Mouse (Mus musculus) c-Kit-negative CD71-positive TER-119-positive erythroid progenitor cells, embryonic 14.5 days (primary cell): ENCODE results near the gene Tes.
"Not testable (repeated sequence)": the region's sequence is repeated elsewhere in the genome, so short reads cannot be mapped to it uniquely, and the experiment has no call there.

Experiments
- DNase-seq: peaks from one replicate; pipeline ENCODE4 v3.0.0-alpha.2; 2013; ENCODE audit warnings: low read depth, low spot score

The Tes gene

DNA sequence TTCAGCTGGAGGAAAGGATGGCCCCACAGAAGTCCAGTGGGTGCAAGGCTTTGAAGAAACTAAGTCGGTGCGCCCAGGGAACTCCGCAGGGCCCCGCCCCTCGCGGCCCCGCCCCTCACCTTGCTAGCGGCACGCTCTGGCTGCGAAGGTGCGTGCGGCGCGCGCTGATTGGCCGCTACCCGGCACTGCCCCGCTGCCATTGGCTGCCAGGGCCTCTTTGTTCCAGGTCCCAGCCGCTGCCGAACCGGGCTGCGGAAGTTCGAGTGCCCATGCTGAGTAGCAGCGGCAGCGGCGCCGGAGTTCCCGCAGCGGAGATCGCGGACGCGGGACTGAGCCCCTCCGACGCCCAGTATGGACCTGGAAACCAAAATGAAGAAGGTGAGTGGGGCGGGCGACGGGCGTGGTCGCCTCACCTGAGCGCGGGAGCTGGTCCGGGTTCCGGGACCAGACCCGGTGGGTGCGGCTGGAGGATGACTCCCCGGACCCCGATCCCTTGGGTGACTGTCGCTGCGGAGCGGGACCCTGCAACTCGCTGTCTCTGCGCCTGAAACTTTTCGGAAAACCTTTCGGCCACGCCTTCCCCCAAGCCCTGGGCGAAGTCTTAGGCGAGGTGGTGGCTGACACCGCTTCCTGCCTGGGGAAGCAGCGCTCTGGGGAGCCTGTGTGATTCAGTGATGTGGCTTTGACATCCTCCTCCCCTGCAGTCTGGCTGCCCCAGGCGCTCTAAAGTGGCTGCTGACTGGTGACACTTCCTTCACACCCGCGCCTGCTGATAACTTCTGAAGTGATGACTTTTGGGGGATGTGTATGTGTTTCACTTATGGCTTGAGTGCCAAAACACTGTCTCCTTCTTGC, at the start of gene Tes:
TSS of gene Tes (plus strand) at position 214 of the 855 bp plus-strand sequence.
- DNase-seq = no peak

DNA sequence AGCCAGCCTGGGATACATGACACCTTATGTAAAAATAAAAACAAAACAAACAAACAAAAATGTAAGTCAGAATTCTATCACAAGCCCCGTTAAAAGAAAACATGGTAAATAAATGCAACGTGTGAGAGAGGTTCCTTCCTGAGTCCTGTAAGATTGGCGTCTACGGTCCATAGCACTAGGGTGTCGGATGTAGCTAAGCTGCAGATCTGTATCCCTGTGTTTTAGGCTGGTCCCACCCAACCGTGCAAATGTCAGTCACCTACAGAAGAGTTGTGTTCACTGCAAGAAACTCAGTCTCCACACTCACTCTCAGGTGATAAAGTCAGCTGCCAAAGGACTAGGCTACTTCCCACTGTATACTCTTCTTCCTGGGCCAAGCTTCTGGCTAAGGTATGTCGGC, 39.1 kb upstream of the Tes start:
- no peak for DNase-seq

DNA sequence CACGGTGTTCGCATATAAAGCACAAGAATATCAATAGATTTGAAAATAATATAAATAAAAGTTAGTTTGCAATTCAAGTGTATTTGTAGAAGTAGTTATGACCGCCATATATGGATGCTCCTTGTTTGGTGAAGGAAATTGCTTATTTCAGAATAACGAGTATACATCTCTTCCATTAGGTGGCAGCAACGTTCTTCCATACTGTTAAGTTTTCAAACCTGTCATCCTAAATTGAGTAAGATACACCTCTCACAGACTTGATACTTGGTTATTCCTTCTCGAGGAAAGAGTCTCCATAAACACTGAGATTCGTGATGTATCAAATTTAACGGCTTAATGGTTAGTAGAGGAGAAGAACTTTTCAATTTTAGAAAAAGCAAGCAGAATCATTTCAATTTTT, 37.4 kb upstream of the Tes start:
- no peak for DNase-seq

DNA sequence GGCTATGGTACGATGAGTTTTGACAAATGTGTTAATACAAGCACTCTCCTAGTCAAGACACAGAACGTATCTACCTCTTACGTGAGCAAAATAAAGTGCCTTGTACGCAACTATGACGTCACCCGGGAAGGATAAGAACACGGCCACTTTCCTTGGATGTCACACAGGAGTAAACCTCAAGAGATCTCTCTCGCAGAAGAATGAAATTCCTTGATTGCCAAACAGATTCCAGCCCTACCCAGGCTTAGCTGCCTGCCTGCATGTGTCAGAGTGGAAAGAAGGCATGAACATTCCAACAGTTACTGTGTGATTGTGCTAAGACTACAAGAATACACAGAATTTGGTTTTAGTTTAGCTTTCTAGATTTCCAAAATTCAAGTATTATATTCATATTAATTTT, 36.1 kb upstream of the Tes start:
- DNase-seq = no peak

DNA sequence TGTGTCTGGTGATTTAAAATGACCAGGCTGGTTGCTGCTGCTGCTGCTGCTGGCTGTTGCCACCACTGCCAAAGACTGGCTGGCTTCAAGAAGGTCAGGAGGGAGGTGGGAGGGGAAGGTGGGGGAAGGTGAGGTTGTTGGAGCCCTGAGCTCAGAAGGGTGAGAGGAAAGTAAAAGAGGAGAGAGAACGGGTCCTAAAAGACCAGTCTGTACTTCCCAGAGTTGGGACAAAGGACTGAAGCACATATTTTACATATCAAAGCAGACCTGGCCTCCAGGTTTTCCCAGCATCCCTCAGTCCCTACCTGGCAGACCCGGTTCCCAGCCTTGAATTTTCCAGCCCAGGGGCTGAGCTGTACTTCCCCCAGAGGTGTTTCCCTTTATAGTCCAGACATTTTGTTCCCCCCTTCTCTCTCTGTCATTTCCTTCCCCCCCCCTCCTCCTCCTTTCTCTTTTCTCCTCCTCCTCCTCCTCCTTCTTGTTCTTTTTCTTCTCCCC, 32.7 kb upstream of the Tes start:
- no peak for DNase-seq

DNA sequence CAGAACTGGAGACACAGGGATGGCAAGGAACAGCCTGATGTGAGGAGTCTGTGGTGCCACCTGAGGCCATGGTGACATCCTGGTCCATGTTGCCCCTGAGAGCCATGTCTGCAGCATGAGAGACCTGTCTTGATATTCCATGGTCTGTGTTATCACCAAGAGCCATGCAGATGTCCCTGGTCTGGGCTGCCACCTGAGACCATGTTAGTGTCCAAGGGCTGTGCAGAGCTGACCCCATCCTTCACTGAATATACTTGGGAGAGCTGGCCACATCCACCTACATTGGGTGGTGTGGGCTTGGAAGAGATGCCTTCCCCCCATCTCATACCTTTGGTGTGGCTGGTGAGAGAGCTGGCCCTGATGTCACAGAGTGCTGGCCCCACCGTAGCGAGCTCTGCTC, 30.9 kb upstream of the Tes start:
- DNase-seq = no peak

DNA sequence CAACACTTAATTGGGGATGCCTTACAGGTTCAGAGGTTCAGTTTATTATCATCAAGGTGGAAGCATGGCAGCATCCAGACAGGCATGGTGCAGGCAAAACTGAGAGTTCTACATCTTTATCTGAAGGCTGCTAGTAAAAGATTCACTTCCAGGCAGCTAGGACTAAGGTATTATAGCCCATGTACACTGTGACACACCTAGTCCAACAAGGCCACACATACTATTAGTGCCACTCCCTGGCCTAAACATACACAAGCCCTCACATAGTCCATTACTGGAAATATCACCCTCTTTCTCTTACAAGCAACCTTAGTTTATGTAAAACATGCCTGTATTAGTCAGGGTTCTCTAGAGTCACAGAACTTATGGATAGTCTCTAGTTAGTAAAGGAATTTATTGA, 29.7 kb upstream of the Tes start:
- no peak for DNase-seq

DNA sequence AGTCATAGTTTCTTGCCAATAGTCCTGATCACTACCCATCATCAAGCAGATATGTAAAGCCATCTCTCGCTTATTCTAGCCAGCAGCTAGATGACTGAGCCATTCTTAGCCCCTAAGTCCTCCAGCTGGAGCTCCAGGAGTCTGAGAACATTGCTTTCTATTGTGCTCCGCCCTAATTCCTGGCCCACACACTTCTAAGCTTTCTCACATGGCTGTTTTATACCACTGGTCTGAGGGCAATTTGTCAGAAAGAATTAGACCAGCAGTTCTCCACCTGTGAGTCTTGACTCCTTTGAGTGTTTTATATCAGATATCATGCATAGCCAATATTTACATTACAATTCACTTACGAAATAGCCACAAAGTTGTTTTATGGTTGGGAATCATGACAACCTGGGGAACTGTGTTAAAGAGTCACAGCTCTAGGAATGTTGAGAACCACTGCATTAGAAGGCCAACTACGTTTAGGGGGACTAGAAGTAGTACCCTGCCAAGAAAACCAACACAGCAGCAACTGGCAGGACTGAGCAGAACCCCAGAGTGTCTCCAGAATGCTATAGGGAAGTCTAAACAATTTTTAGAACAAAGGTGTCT, 13.4 kb upstream of the Tes start:
- DNase-seq = no peak

DNA sequence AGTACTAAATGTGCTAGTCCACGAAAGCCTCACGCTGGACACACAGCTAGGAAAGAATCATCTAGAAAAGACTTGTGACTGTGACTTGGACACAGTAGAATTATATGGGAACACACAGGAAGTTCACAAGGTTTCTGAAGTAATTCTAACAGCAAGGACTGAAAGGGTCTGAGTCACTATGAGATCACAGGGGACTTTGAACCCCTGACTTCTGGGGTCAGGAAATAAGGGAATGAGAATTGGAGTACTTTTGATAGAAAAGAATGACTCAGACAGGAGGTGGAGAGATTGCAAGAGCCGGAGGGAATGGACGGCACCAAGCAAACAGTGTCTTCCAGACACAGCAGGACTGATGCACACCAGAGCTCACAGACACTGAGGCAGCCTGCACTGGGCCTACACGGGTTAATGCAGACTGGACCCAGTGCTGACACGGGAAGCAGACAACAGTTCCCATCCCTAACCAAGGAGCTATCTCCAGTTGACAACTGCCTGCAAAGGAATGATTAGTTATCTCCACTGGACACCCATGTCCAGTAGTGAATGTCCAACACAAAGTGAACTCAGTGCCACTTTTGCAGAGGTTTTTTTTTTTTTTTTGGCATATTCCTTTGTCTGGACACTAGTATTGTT, 11.8 kb upstream of the Tes start:
- DNase-seq = no peak

DNA sequence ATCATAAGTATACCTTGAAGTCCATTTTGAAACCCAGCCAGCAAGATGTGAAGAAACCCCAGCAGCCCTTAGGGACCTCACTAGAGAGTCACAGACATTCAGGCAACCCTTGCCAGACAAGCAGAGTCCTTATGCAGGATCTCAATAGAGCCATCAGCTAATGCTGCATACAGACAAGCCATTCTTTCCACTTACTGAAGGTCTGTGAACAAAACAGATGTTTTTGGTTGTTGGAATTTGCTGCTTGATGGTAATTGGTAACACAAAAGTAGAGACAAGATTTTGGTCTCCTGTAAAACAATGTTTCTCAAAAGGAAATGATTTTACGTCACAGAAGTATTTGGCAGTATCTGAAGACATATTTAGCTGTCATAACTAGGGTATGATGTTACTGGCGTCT, 10.2 kb upstream of the Tes start:
- no peak for DNase-seq

DNA sequence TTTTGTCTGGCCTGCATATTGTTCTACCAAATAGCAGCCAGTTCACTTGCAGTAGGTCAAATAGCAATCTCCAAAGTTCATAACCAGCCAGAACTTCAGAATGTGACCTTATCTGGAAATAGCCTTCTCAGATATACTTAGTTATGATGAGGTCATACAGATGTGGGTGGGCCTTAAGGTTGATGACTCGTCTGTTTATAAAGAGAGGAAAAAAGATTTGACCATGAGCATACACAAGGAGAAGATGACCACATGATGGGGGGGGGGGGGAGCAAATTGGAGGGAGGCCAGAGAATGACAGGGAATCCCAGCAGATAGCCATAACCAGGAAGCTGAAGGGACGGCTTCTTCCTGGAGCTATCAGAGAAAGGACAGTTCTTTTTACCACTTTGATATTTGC, 9.3 kb upstream of the Tes start:
- no peak for DNase-seq

DNA sequence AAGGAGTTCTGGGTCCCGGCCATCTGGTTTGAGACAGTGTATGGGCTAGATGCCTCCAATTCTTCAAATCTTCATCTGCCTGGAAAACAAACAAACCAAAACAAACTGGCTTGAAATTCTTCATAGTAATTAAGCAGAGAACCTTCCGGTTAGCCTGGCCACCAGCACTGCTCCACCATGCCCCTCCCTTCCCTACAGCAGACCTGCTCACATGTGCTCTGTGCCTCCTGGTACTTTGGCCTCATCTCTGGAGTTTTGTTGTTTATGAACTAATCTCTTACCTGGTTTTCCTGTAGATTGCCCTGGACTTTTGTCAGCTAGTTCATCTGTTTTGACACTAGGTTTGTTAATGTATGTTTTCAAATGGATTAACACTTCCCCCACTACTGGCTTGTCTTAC, 5.4 kb upstream of the Tes start:
- DNase-seq = no peak

DNA sequence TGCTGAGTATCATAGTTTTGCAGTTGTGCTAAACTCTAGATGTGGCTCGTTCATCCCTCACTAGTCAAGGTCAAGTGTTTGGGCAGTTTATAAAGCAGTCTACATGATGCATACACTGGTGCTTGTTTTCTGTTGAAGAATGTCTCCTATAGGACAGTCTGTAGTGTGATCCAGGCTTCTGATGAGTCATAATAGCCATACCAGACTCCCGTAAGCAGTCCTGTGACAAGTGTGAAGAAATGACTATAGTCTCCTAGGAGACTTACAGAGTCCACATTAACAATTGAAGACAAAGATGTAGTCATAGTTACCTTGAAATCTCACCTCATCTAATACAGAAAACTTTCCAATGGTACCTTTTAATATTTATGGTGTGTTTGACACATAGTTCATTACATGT, 4.8 kb upstream of the Tes start:
- no peak for DNase-seq

DNA sequence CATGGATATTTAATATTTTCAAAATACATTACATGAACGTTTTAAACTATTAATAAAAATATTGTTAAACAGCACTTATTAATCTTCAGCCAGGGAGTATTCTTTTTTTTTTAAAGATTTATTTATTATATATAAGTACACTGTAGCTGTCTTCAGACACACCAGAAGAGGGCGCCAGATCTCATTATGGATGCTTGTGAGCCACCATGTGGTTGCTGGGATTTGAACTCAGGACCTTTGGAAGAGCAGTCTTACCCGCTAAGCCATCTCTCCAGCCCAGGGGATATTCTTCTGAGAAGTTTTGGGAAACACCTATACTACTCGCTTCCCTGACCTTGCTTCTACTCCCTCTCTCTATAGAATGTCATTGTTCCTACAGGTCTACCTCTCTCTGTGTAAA, 3.1 kb upstream of the Tes start:
- not testable (repeated sequence) for DNase-seq

DNA sequence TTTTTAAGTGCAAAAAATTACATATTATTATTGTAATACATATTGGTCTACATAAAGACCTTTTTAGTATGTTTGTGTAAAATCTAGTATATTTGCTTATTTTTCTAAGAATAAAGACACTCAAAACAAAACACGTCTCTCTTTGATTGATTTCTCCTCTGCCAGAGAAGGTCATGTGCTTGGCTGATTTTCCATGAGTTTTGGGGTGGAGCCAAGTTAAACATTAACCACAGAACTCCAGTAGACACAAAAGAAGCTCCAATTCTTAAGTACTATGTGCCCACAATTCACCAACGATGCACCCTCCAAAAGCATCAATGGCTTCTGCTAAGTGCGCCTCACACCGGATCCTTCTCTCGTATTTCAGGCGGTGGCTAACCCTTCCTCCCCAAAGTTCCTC, 2.6 kb upstream of the Tes start:
- DNase-seq = no peak

DNA sequence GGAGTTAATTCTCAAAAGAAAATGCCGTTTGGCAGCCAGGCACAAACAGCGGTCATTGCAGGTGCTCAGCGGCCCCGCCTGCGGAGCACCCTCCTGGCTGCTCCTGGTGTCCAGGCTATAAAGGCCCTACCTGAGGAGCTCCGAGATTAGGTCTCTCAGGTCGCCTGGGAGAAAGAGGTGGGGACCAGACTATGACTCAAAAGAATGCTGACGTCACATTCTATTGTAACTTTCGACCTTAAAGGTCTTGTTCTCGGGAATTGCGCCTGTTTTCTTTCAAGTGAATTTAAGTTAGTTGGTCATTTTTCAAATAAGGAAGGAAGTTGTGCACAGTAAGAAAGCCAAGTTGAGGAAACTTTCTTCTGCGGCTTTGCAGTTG, 831 bp downstream of the Tes start:
- no peak for DNase-seq

DNA sequence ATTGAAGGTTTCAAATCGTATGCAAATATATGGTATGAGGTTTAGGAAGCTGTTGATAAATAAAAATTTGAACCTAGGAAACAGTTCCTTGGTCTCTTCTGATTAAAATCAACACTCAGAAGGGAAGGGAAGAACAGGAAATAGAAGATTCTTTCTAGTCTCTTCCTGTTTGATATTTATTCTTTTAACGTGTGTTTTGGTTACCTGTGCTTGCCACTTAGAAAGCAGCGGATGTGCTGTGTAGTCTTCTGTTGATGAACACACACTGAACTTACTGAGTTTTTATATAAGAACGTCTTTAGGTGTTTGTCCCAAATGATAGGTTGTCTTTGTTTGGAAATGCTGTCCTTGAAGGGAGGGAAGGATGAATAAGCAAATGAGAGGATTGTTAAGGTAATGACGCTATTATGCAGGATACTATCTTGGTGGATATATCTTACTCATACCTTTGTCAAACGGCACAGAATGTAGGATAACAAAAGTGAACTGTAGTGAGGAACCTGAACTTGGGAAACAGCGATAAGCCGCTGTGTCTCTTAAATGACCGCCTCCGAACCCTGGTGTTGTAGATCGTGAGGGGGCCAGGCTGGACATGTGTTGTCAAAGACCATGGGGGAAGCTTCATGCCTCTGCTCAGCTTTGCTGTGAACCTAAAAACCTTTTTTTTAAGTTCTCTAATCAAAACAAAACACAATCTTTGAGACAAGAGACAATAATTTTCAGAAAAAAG, 1.4 kb downstream of the Tes start:
- no peak for DNase-seq

DNA sequence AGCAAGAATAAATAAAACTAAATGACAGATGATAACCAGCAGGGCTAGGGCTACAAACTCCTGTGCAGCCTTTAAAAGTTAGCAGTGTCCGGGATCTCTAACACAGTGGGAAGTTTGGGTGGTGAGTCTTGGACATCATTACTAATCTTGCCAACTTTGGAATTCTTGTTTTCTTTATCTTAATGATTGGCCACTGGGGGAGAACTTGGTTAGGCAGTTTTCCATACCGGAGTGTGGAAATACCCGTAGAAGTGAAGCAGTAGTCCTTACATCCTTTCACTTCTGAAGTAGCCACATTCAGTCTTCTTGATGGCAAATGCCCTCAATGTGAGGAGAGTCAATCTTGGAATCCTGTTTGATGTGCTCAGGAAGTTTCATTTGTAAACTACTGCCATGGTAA, 7.0 kb downstream of the Tes start:
- DNase-seq = no peak

DNA sequence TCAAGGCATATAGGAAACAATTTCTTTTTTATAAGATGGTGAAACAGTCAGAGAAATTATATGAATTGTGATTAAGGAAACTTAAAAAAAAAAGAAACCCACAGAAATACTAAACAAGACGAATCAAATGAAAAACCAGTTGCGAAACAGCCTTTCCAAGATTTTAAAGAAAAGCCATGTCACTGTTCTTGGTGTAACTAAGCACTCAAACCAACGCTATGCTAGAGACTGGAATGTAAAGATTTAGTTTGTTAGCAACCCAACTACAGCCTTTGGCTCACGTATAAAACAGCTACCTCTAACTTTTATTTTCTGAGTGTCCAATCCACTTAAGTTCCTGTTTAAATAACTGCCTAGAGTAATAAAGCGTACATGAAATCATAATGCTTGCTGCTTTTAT, 7.4 kb downstream of the Tes start:
- DNase-seq = no peak

DNA sequence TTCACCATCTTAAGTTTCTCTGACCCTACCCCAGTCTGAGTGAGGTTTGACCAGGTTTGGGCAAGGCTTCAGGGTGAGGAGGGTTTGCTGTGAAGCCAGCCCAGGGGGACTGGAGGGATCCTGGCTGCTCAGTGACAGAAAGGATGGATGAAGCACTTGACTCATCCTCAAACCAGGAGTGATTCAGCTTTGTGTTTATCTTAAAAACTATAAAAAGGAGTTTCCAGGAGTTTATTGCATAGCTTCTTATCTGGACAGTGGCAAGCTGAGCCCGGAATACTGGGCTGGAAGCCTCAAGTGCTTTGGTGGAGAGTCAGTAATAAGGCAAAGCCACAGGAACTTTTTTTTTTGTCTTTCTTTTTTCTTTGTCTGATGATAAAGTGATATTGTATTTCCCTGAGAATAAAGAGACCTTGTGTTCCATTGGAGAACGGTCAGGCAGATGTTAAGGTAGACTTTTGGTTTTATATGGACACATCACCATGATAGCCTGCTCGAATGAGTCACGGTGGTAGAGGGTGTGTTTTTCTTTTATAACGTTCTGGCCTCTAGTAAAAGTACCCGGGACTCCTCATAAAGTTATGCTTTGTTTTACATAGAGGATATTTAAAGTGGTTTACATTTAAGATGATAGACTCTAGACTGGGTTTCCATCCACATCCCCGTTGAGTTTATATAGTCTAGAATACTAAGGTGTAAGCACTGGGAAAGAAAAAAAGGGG, 8.0 kb downstream of the Tes start:
- no peak for DNase-seq

DNA sequence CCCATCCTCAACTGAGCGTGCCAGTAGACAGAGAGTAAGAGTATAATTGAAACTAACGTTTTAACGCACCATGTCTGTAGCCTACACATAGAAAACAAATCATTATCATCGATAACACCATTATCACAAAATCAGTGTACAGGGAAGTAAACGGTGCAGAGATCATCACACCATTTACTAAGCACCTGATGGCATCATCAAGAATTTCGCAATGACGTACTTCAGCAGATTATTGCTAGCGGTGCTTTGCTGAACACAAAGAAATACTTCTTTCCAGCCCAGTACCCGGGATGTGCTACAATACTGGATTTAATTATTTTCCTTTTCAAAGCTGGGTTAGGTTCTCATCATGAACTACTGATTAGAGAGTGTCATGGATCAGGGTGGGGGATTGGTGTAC, 12.3 kb downstream of the Tes start:
- DNase-seq = no peak

DNA sequence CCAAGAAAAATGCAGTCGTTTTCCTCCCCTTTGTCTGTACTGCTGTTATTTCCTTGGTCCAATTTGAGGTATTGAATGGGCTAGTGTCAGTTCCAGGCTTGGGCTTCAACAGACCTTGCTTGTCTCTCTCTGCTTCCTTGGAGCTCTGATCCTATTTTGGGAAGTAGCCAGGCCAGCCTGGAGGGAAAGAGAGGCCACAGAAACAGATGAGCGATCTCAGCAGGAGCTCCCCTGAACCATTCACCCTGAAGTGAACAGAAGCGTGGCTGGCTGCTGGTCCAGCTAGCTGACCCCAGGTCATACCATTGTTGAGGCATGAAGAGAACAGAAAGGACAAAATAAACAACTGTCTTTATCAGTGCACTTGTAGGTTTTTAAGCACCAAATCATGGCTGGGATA, 12.8 kb downstream of the Tes start:
- DNase-seq = no peak
